Mouse (Mus musculus): Measurements from ENCODE around the gene 5430402E10Rik. TPM values are rescaled to one million over a fixed set of nuclear protein-coding genes. Genes with fewer than 3 reads are reported as not detected.
"Not testable (repeated sequence)": the region's sequence is repeated elsewhere in the genome, so short reads cannot be mapped to it uniquely, and the experiment has no call there.

The 5430402E10Rik gene
- total RNA-seq (2021), result not detected
- long read RNA-seq, experiment 1, result 0 reads
- long read RNA-seq, experiment 2, result 0 reads

- not testable (repeated sequence) for H3K4me3 ChIP-seq; DNase-seq (ENCODE audit: low spot score in 2 of 2); H3K27ac ChIP-seq
Measured at GRCm38 (mm10) chrX:77924962-77925361, at the start of gene 5430402E10Rik. TSS of gene 5430402E10Rik (minus strand) at chrX:77925062.

DNA sequence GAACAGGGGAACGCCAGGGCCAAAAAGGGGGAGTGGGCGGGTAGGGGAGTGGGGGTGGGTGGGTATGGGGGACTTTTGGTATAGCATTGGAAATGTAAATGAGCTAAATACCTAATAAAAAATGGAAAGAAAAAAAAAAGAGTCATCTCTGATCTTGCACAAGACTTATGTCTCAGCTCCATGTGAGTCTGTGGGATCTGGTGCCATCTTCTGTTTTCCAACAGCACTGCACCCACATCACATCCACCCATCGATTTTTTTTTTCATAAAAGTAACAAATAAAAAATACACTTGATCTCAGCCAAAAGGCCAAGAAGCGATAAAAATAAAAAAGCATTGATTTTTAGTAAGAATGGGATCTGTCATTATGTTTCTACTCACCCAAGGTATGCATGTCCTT, 44.8 kb downstream of the 5430402E10Rik start:
- TF ChIP-seq CTCF (conservative IDR thresholded peaks at IDR 0.05), result peak; percentile 63
- H3K27ac ChIP-seq; DNase-seq (ENCODE audit: low spot score in 2 of 2); H3K4me3 ChIP-seq: not testable (repeated sequence)

Other genes with a start within 250 kb of the 5430402E10Rik start
- 10 to 100 TPM; 12.0 to 13.3 TPM for gene Prkx, start 128.8 kb downstream of the 5430402E10Rik start, total RNA-seq (2021)
- not detected for gene Pbsn, start 71.4 kb downstream of the 5430402E10Rik start, total RNA-seq (2021)
- not detected for gene Gm14744, start 60.3 kb downstream of the 5430402E10Rik start, total RNA-seq (2021)
- not detected for gene Obp1a, start 166.3 kb upstream of the 5430402E10Rik start, total RNA-seq (2021)
- gene Gm5938, start 200.4 kb upstream of the 5430402E10Rik start, total RNA-seq (2021), result not detected